ENCODE assay signal across 8 mouse cellular contexts in genomic region chr3:129724961-129725501, GRCm38 (mm10). TPM values are rescaled to one million over a fixed set of nuclear protein-coding genes. Genes with fewer than 3 reads are reported as not detected.
DNase-seq lines count a peak whose midpoint lies in the region; ATAC-seq and TF ChIP-seq lines count a peak whose summit lies in the region.

No protein-coding gene starts in this region.

- WGBS in bone marrow, adult 2 months, result under 1% methylated on average over 24 of the region's 24 CpGs
- WGBS in embryonic facial prominence, embryonic 15.5 days, result under 1% methylated on average over 24 of the region's 24 CpGs
- under 1% methylated on average over 24 of the region's 24 CpGs for WGBS in limb, embryonic 14.5 days
- under 1% methylated on average over 24 of the region's 24 CpGs for WGBS in midbrain, postnatal 0 days

- peaks cover 1% of the 10 kb centered on the region; the same call in 1 of the 2 replicates for H3K4me1 ChIP-seq in bone marrow, adult 2 months (ENCODE audit: control insufficient read depth, insufficient read depth, low read length)
- H3K4me1 ChIP-seq in embryonic facial prominence, embryonic 15.5 days, result 0 out of 2 replicates have a peak, but pooled peaks cover 3% of the 10 kb centered on the region
- H3K4me1 ChIP-seq in limb, embryonic 14.5 days (ENCODE audit: control insufficient read depth, insufficient read depth, low read length), result peaks cover 3% of the 10 kb centered on the region
- H3K4me1 ChIP-seq in midbrain, postnatal 0 days (ENCODE audit: insufficient read depth, low read length), result peaks cover 2% of the 10 kb centered on the region; the same call in 1 of the 2 replicates

- peak; percentile 97 for DNase-seq in 416B (ENCODE audit: low read depth)
- peak; percentile 92 for DNase-seq in heart, adult 8-10 months (ENCODE audit: low spot score)
- DNase-seq in kidney, adult 9 months, result peak; percentile 95
- peak; percentile 96 for DNase-seq in limb, embryonic 14.5 days (ENCODE audit: low spot score)
- peak; percentile 98 for DNase-seq in midbrain, postnatal 0 days (ENCODE audit: low spot score)
- peak; percentile 81 to 86 for DNase-seq in spleen, postnatal 14 days (ENCODE audit: low spot score in 2 of 2)

- no peaks in the 10 kb centered on the region for H3K27me3 ChIP-seq in embryonic facial prominence, embryonic 15.5 days
- H3K27me3 ChIP-seq in limb, embryonic 14.5 days (ENCODE audit: control insufficient read depth, insufficient read depth, low read length), result no peaks in the 10 kb centered on the region
- H3K27me3 ChIP-seq in midbrain, postnatal 0 days (ENCODE audit: insufficient read depth, low read length), result no peaks in the 10 kb centered on the region

- no peaks in the 10 kb centered on the region for H3K36me3 ChIP-seq in embryonic facial prominence, embryonic 15.5 days
- H3K36me3 ChIP-seq in limb, embryonic 14.5 days (ENCODE audit: control insufficient read depth, insufficient read depth, low read length), result no peaks in the 10 kb centered on the region
- H3K36me3 ChIP-seq in midbrain, postnatal 0 days (ENCODE audit: insufficient read depth, low read length), result no peaks in the 10 kb centered on the region

- peak overlapping the region; percentile 31; the same call in 1 of the 2 replicates for H3K27ac ChIP-seq in bone marrow, adult 2 months (ENCODE audit: control insufficient read depth, insufficient read depth, low read depth, low read length, poor library complexity)
- peak overlapping the region; percentile 87 for H3K27ac ChIP-seq in embryonic facial prominence, embryonic 15.5 days (replicated peaks)
- H3K27ac ChIP-seq in limb, embryonic 14.5 days (replicated peaks; ENCODE audit: low read depth, low read length), result peak overlapping the region; percentile 77
- H3K27ac ChIP-seq in midbrain, postnatal 0 days (ENCODE audit: low read depth, low read length), result peak overlapping the region; percentile 76

- H3K9me3 ChIP-seq in embryonic facial prominence, embryonic 15.5 days (replicated peaks), result no peaks in the 10 kb centered on the region
- H3K9me3 ChIP-seq in limb, embryonic 14.5 days (ENCODE audit: control insufficient read depth, low read length), result no peaks in the 10 kb centered on the region
- H3K9me3 ChIP-seq in midbrain, postnatal 0 days (ENCODE audit: low read length), result no peaks in the 10 kb centered on the region

- peak overlapping the region; percentile 70 for H3K4me3 ChIP-seq in bone marrow, adult 2 months (replicated peaks; ENCODE audit: control insufficient read depth, low read depth, low read length)
- peak overlapping the region; percentile 62 for H3K4me3 ChIP-seq in embryonic facial prominence, embryonic 15.5 days (replicated peaks)
- H3K4me3 ChIP-seq in limb, embryonic 14.5 days (replicated peaks; ENCODE audit: low read length), result peak overlapping the region; percentile 56
- H3K4me3 ChIP-seq in midbrain, postnatal 0 days (ENCODE audit: low read depth, low read length), result peak overlapping the region; percentile 50

- H3K9ac ChIP-seq in embryonic facial prominence, embryonic 15.5 days, result no peak overlapping the region
- H3K9ac ChIP-seq in limb, embryonic 14.5 days (ENCODE audit: low read depth, low read length, severe bottlenecking), result peak overlapping the region; percentile 59
- H3K9ac ChIP-seq in midbrain, postnatal 0 days (replicated peaks; ENCODE audit: low read length, poor library complexity, severe bottlenecking), result peak overlapping the region; percentile 60

- H3K4me2 ChIP-seq in embryonic facial prominence, embryonic 15.5 days (replicated peaks), result peak overlapping the region; percentile 70
- peak overlapping the region; percentile 80 for H3K4me2 ChIP-seq in limb, embryonic 14.5 days (replicated peaks; ENCODE audit: low read depth, low read length, severe bottlenecking)
- H3K4me2 ChIP-seq in midbrain, postnatal 0 days (ENCODE audit: low read depth, low read length, poor library complexity, severe bottlenecking), result peak overlapping the region; percentile 77

- no peak for TF ChIP-seq CTCF in bone marrow, adult 2 months (IDR thresholded peaks at IDR 0.05; ENCODE audit: control insufficient read depth, insufficient read depth, low read length)
- TF ChIP-seq CTCF in midbrain, postnatal 0 days (IDR thresholded peaks at IDR 0.05), result no peak

- TF ChIP-seq POLR2A in bone marrow, adult 2 months (IDR thresholded peaks at IDR 0.05; ENCODE audit: borderline replicate concordance, control insufficient read depth, low read depth, low read length), result peak; percentile 55
- peak; percentile 20; the same call in 1 of the 2 replicates for TF ChIP-seq POLR2A in limb, embryonic 14.5 days (IDR thresholded peaks at IDR 0.05; ENCODE audit: borderline replicate concordance, extremely low read depth, insufficient read depth, insufficient read length)

- ATAC-seq in embryonic facial prominence, embryonic 15.5 days (ENCODE audit: insufficient number of reproducible peaks, low FRiP score, low TSS enrichment, low read depth), result peak; percentile 95
- peak; percentile 97 for ATAC-seq in limb, embryonic 14.5 days (ENCODE audit: low FRiP score, low read depth)
- ATAC-seq in midbrain, postnatal 0 days (ENCODE audit: low FRiP score), result peak; percentile 99

RNA-seq across cellular contexts. Expression of gene Egf, which starts 30.1 kb away (rescaled TPM):
- polyA plus RNA-seq in bone marrow, adult 2 months (2011; ENCODE audit: insufficient read depth, insufficient read length, low replicate concordance, missing spikeins), result 1.7 and 2.7 TPM in 2 replicates
- polyA plus RNA-seq in embryonic facial prominence, embryonic 15.5 days (2015; fragmentation: Nextera tagmentation; extraction: Ambion mirVana), result 2.1 and 2.2 TPM in 2 replicates
- 1 to 10 TPM; 1.9 to 5.6 (median 2.7) TPM for total RNA-seq in heart, adult 8-10 months (2022)
- 3.7 and 5.0 TPM in 2 replicates for polyA plus RNA-seq in limb, embryonic 14.5 days (2012; rRNA removed)
- polyA plus RNA-seq in limb, embryonic 14.5 days (2014; fragmentation: Nextera tagmentation; extraction: Ambion mirVana), result 1.8 and 1.9 TPM in 2 replicates
- total RNA-seq in midbrain, postnatal 0 days (2014; rRNA removed), result 1.3 and 2.3 TPM in 2 replicates
- 0.94 and 1.2 TPM in 2 replicates for polyA plus RNA-seq in midbrain, postnatal 0 days (2015; fragmentation: Nextera tagmentation; extraction: Ambion mirVana)

Comparison
In these comparisons a context has a peak if more than half of its experiments do, and no peak if none do; other contexts are left out.
1. Peak in every context shown above with its lines: DNase-seq, ATAC-seq, H3K4me3 ChIP-seq and H3K27ac ChIP-seq.
2. H3K27ac ChIP-seq: peak in every context shown above with its lines; median percentile 87 in embryonic facial prominence, embryonic 15.5 days; 77 in limb, embryonic 14.5 days; 76 in midbrain, postnatal 0 days; 31 in bone marrow, adult 2 months.